Mouse (Mus musculus): ENCODE results near the gene Mtch2.
A peak's percentile ranks its signal among the peaks of the same experiment; 100 is the strongest.
"Not testable (repeated sequence)": the region's sequence is repeated elsewhere in the genome, so short reads cannot be mapped to it uniquely, and the experiment has no call there.

The Mtch2 gene

GRCm38 (mm10) chr2:90864184-90864583, 17.2 kb downstream of the Mtch2 start:
- DNase-seq (ENCODE audit: low read depth, low spot score), result no peak

GRCm38 (mm10) chr2:90866524-90866923, 19.6 kb downstream of the Mtch2 start:
- DNase-seq (ENCODE audit: low read depth, low spot score), result peak; percentile 60

GRCm38 (mm10) chr2:90870136-90870601, 23.2 kb downstream of the Mtch2 start:
- DNase-seq (ENCODE audit: low read depth, low spot score), result no peak

- no peak for DNase-seq (ENCODE audit: low read depth, low spot score)
Observed at GRCm38 (mm10) chr2:90871180-90871961, 24.4 kb downstream of the Mtch2 start.

GRCm38 (mm10) chr2:90874025-90874424, 27.1 kb downstream of the Mtch2 start:
- no peak for DNase-seq (ENCODE audit: low read depth, low spot score)

GRCm38 (mm10) chr2:90875239-90875638, 28.3 kb downstream of the Mtch2 start:
- DNase-seq (ENCODE audit: low read depth, low spot score), result no peak

- no peak for DNase-seq (ENCODE audit: low read depth, low spot score)
Observed at GRCm38 (mm10) chr2:90877584-90878259, 30.8 kb downstream of the Mtch2 start.

GRCm38 (mm10) chr2:90879419-90879818, 32.5 kb downstream of the Mtch2 start:
- DNase-seq (ENCODE audit: low read depth, low spot score), result no peak

GRCm38 (mm10) chr2:90880144-90880785, 33.3 kb downstream of the Mtch2 start:
- no peak for DNase-seq (ENCODE audit: low read depth, low spot score)

- DNase-seq (ENCODE audit: low read depth, low spot score), result no peak
Observed at GRCm38 (mm10) chr2:90881824-90882223, 34.9 kb downstream of the Mtch2 start.

- DNase-seq (ENCODE audit: low read depth, low spot score), result no peak
Observed at GRCm38 (mm10) chr2:90885218-90886041, 38.5 kb downstream of the Mtch2 start, which contains the start of gene C1qtnf4. Gene C1qtnf4, plus strand, starts transcription at chr2:90885860.

GRCm38 (mm10) chr2:90886436-90886835, 39.5 kb downstream of the Mtch2 start:
- no peak for DNase-seq (ENCODE audit: low read depth, low spot score)

- DNase-seq (ENCODE audit: low read depth, low spot score), result no peak
Observed at GRCm38 (mm10) chr2:90887627-90888026, 40.7 kb downstream of the Mtch2 start.

GRCm38 (mm10) chr2:90889550-90890548, 42.9 kb downstream of the Mtch2 start:
- DNase-seq (ENCODE audit: low read depth, low spot score), result peak; percentile 82

GRCm38 (mm10) chr2:90893673-90894298, 46.8 kb downstream of the Mtch2 start:
- DNase-seq (ENCODE audit: low read depth, low spot score), result no peak

GRCm38 (mm10) chr2:90894299-90894677, 47.3 kb downstream of the Mtch2 start:
- DNase-seq (ENCODE audit: low read depth, low spot score), result not testable (repeated sequence)

GRCm38 (mm10) chr2:90903398-90903797, 56.4 kb downstream of the Mtch2 start:
- DNase-seq (ENCODE audit: low read depth, low spot score), result peak; percentile 16

GRCm38 (mm10) chr2:90904076-90904855, 57.3 kb downstream of the Mtch2 start, which contains the start of the genes Kbtbd4 and Ndufs3:
Gene Kbtbd4, plus strand, starts transcription at chr2:90904740.
Gene Ndufs3, minus strand, starts transcription at chr2:90904827.
- DNase-seq (ENCODE audit: low read depth, low spot score), result peak; percentile 92

GRCm38 (mm10) chr2:90904856-90905224, 57.9 kb downstream of the Mtch2 start:
- no peak for DNase-seq (ENCODE audit: low read depth, low spot score)

Measured in CD4-positive helper T cell, adult 2 months (primary cell).